20 mouse cellular contexts compared by ENCODE assay signal in the genomic region with DNA sequence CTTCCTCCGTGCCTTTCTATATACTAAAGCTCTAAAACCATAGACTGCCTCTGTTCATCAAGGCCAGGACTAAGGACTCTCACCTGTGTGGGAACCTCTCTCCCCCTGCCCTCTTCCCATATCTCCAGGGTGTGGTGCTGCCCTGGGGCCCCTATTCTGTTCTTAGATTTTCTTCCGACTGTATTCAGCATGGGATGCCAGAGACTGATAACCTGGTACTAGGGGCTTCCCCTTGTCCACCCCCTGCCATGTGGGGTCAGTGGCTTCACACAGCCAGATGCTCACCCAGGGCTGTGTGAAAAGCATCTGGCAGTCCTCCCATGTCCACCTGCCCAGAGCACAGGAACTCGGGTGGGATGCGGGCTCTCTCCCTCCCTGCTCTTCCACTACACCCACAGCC. TPM values are rescaled to one million over a fixed set of nuclear protein-coding genes. Genes with fewer than 3 reads are reported as not detected.
"Had no signal": no experiment of that assay in that cellular context is flagged by ENCODE, and none has a peak within 500 bp of the region (broad histone marks: within the 10 kb centered on the region; RNA-seq: fewer than 3 reads in every experiment).

No protein-coding gene starts in this region.

RNA-seq across cellular contexts. Expression of a gene that starts 43.1 kb away (rescaled TPM):
- total RNA-seq: layer of hippocampus, adult 8-10 months; layer of hippocampus, postnatal 10 days; layer of hippocampus, postnatal 36 days; left cerebral cortex, adult 2 months; left cerebral cortex, postnatal 10 days; left cerebral cortex, postnatal 36 days; megakaryocyte progenitor cell, adult 5-6 weeks; megakaryocyte-erythroid progenitor cell, adult 5-6 weeks; midbrain, postnatal 0 days had no signal
- polyA plus RNA-seq: kidney, embryonic 15.5 days; limb, embryonic 12.5 days; liver, embryonic 12.5 days; liver, embryonic 15.5 days; lung, embryonic 15.5 days; midbrain, embryonic 11.5 days; midbrain, embryonic 14.5 days; midbrain, postnatal 0 days; neural tube, embryonic 11.5 days; neural tube, embryonic 14.5 days; stomach, embryonic 14.5 days; thymus, postnatal 0 days had no signal
